Mouse (Mus musculus): ENCODE measurements at regions not wholly inside any gene's neighbourhood (a gene's known extent, or its start where the extent isn't known, plus 50 kb on each side); places are given as distances from the start of the nearest gene placed in this dataset.

DNA sequence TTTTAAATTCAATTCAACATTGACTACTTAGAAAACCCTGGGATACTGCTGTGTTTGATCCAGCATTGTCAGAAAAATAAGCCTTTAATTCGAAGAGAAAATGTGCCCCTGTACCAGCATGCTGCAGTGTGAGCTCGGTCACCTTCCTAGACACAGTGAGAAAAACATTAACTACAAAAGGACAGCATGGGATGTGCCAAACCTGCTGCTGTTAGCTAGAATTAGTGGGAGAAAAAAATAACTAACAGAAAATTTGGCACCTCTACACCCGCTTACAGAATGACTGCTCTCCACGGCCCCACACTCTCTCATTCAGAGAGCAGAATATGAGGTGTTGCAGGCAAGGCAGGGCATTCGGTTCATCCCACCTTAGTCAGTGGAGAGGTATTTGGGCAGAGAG, 531.9 kb upstream of the Hs6st1 start:
- no peak overlapping the region for H3K9ac ChIP-seq
- H3K4me3 ChIP-seq: no peak overlapping the region
- H3K27ac ChIP-seq: no peak overlapping the region
- no peak for ATAC-seq (ENCODE audit: borderline replicate concordance, extremely low read depth, low FRiP score, low TSS enrichment)
- H3K9me3 ChIP-seq: no peaks in the 10 kb centered on the region
- 81% methylated on average over 5 of the region's 5 CpGs for WGBS
- no peaks in the 10 kb centered on the region for H3K27me3 ChIP-seq
- H3K4me1 ChIP-seq: no peaks in the 10 kb centered on the region
- no peaks in the 10 kb centered on the region for H3K36me3 ChIP-seq
- no peak overlapping the region for H3K4me2 ChIP-seq

DNA sequence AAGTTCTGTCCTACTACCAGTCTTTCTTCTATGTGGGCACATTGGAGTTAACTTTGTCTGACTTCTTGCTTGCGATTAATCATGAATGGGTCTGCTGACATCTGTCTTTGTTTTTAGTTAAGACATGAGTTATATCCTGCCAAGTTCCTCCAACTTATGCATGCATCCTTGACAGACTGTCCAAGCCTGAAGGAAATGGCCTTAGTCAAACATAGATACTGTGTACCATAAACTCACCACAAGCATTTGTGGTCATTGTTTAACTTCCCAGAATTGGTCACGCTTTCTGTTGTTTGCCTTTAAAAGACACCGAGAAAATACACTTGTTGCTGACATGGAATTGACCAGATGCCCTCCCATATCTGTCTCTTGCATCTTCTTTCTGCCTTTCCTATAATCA, 519.4 kb upstream of the Hs6st1 start:
- no peaks in the 10 kb centered on the region for H3K27me3 ChIP-seq
- no peak overlapping the region for H3K4me2 ChIP-seq
- H3K36me3 ChIP-seq: no peaks in the 10 kb centered on the region
- no peak for ATAC-seq (ENCODE audit: borderline replicate concordance, extremely low read depth, low FRiP score, low TSS enrichment)
- H3K4me1 ChIP-seq: no peaks in the 10 kb centered on the region
- no peak overlapping the region for H3K27ac ChIP-seq
- no peaks in the 10 kb centered on the region for H3K9me3 ChIP-seq
- no peak overlapping the region for H3K9ac ChIP-seq
- 61% methylated on average over 3 of the region's 3 CpGs for WGBS
- H3K4me3 ChIP-seq: no peak overlapping the region

DNA sequence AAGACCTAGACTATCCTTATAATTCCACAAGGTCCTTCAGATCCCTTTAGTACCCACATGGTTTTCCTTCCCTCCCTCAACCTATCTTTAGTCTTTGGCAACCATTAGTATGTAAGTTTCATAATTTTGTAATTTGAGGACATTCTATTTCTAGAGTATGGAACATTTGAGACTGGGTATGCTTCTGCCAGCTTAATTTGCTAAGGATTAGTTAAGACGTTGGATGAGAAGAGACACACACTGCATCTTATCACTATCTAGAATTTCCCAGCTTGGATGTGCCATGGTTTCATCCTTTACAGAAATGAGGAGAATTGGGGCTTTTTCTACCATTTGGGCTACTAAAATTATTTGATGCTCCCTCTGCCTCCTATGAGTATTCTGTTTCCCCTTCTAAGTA, 516.7 kb upstream of the Hs6st1 start:
- Histone ChIP-seq H3K9me3 (no peaks in the 10 kb centered on the region), H3K4me2 (no peak overlapping the region), H3K27ac (no peak overlapping the region), H3K9ac (no peak overlapping the region), H3K4me3 (no peak overlapping the region), H3K4me1 (no peaks in the 10 kb centered on the region), H3K27me3 (no peaks in the 10 kb centered on the region), H3K36me3 (no peaks in the 10 kb centered on the region)
- 82% methylated on average over 1 of the region's 1 CpGs for WGBS
- ATAC-seq (ENCODE audit: borderline replicate concordance, extremely low read depth, low FRiP score, low TSS enrichment): no peak

DNA sequence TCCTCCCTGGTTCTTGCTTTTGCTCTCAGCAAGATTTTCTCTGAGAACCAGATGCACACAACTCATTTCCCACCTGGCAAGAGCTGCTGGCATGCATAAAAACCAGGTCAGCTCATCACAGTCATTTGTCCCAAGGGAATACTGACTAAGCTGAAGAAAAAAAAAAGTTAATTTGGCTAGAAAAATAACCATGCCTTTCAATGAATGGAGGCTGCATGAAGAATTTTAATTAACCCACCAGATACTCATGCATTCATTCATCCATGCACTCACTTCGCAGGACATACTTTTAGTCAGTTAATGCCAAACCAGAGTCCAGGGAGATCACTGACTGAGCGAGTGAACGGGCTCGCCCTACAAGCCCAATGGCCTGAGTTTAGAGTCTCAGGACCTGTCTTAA, 505.4 kb upstream of the Hs6st1 start:
- Histone ChIP-seq H3K9me3 (no peaks in the 10 kb centered on the region), H3K4me3 (no peak overlapping the region), H3K4me2 (no peak overlapping the region), H3K36me3 (no peaks in the 10 kb centered on the region), H3K4me1 (no peaks in the 10 kb centered on the region), H3K27me3 (no peaks in the 10 kb centered on the region), H3K9ac (no peak overlapping the region), H3K27ac (no peak overlapping the region)
- whole genome bisulfite sequencing: 90% methylated on average over 4 of the region's 4 CpGs
- ATAC-seq (ENCODE audit: borderline replicate concordance, extremely low read depth, low FRiP score, low TSS enrichment): no peak

DNA sequence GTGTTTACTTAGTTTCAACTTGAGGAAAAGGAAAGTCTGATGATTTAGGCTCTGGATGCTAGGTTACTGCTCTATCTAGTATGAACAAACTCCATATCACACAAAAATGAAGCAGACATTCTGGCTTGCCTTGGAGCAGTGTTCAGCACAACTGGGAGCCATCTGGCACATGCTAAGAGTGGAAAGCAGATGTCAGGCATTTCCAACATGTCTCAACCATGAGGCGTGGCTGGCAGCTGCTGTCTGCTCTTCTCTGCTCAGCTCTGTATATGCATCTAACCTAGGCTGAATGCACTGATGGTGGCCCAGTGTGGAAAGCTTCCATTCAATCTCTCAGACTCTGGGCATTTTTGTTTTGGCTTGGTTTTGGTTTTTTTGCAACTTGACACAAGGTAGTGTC, 493.0 kb upstream of the Hs6st1 start:
- H3K27me3 ChIP-seq: no peaks in the 10 kb centered on the region
- WGBS: 52% methylated on average over 1 of the region's 1 CpGs
- no peak for ATAC-seq (ENCODE audit: borderline replicate concordance, extremely low read depth, low FRiP score, low TSS enrichment)

DNA sequence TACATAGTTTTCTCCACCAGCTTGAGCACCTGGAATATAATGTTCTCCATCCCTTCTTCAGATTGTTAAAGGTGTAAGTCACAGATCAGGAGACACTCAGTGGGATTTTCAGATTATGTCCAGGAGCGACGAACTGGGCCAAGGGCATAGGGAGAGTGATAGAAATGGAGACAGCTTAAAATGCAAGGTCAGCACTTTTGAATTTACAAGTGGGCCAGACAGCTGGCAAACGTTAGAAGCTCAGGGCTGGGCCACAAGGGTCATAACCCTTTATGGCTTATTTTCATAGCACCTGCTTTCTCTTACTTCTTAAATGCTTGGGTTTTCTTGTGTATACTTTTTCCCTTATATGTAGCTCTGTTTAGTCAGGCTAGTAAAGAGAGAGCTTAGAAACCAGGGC, 488.8 kb upstream of the Hs6st1 start:
- Histone ChIP-seq H3K4me2 (no peak overlapping the region), H3K27me3 (no peaks in the 10 kb centered on the region), H3K4me3 (no peak overlapping the region), H3K9me3 (no peaks in the 10 kb centered on the region), H3K9ac (no peak overlapping the region), H3K4me1 (no peaks in the 10 kb centered on the region), H3K27ac (no peak overlapping the region), H3K36me3 (no peaks in the 10 kb centered on the region)
- ATAC-seq (ENCODE audit: borderline replicate concordance, extremely low read depth, low FRiP score, low TSS enrichment): no peak
- WGBS: 48% methylated on average over 3 of the region's 3 CpGs

More for the DNA sequence above, 493.0 kb upstream of the Hs6st1 start:
- Histone ChIP-seq H3K36me3 (no peaks in the 10 kb centered on the region), H3K9me3 (no peaks in the 10 kb centered on the region), H3K9ac (no peak overlapping the region), H3K27ac (no peak overlapping the region), H3K4me3 (no peak overlapping the region), H3K4me2 (no peak overlapping the region), H3K4me1 (no peaks in the 10 kb centered on the region)

DNA sequence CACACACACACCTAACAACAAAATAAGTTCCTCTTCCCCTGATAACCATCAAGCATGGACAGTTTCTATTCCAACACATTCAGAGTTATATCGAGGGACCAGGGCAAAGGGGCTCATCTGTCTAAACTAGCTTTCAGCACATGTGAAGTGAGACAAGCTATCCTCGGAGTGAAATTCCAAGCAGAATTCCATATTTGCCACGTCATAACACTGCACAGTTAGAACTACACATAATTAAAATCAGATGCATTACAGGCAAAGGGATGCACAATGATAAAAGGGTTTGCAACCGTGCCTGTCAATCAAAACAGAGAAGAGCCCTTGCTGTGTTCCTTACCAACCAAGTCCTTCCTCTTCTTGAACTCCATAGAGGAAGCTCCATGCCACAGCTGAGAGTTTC, 488.2 kb upstream of the Hs6st1 start:
- 45% methylated on average over 4 of the region's 4 CpGs for WGBS
- ATAC-seq (ENCODE audit: borderline replicate concordance, extremely low read depth, low FRiP score, low TSS enrichment): no peak

DNA sequence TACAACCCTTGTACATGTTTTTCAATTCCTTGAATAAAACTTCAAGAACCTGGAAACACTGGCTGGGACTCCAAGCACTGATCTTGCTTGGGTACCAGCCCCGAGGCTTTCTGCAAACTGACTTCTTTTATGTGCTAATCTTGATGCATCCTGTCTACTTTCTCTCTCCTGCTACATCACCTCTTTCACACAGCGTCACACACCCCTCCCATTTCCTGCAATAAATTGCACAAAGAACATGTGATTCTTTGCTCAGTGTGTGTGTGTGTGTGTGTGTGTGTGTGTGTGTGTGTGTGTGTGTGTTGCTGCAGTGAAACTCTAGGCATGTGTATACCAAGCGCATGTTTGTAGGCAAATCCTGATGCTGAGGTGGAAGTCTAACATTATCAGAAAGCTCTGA, 487.7 kb upstream of the Hs6st1 start:
- no peak overlapping the region for H3K4me3 ChIP-seq
- no peak overlapping the region for H3K9ac ChIP-seq
- no peaks in the 10 kb centered on the region for H3K27me3 ChIP-seq
- no peaks in the 10 kb centered on the region for H3K9me3 ChIP-seq
- no peak overlapping the region for H3K27ac ChIP-seq
- WGBS: 51% methylated on average over 3 of the region's 3 CpGs
- no peak overlapping the region for H3K4me2 ChIP-seq
- H3K4me1 ChIP-seq: no peaks in the 10 kb centered on the region
- no peaks in the 10 kb centered on the region for H3K36me3 ChIP-seq
- no peak for ATAC-seq (ENCODE audit: borderline replicate concordance, extremely low read depth, low FRiP score, low TSS enrichment)

More for the DNA sequence above, 488.2 kb upstream of the Hs6st1 start:
- Histone ChIP-seq H3K36me3 (no peaks in the 10 kb centered on the region), H3K4me3 (no peak overlapping the region), H3K27ac (no peak overlapping the region), H3K27me3 (no peaks in the 10 kb centered on the region), H3K9ac (no peak overlapping the region), H3K4me2 (no peak overlapping the region), H3K9me3 (no peaks in the 10 kb centered on the region), H3K4me1 (no peaks in the 10 kb centered on the region)

DNA sequence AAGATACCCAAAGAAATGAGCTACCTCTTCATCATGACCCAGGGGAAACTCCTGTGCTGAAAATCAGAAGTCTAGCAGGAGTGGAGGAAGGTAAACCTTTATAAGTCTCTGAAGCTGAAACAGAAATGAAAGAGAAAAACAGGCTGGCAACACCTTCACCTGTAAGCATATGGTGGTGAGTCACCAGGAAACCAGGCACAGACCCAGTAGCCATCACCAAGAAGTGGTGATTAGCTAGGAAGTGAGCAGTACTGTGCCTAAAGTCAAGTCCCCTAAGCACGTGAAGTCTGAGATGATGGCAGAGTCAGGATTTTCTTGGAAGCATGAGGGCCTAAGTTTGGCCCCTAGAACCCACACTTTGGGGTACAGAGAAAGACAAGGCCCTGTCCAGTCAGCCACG, 480.3 kb upstream of the Hs6st1 start:
- H3K27me3 ChIP-seq: no peaks in the 10 kb centered on the region
- no peak overlapping the region for H3K9ac ChIP-seq
- no peaks in the 10 kb centered on the region for H3K36me3 ChIP-seq
- no peaks in the 10 kb centered on the region for H3K9me3 ChIP-seq
- H3K4me2 ChIP-seq: no peak overlapping the region
- H3K27ac ChIP-seq: no peak overlapping the region
- H3K4me3 ChIP-seq: no peak overlapping the region
- no peak for ATAC-seq (ENCODE audit: borderline replicate concordance, extremely low read depth, low FRiP score, low TSS enrichment)
- 75% methylated on average over 2 of the region's 2 CpGs for WGBS
- no peaks in the 10 kb centered on the region for H3K4me1 ChIP-seq

DNA sequence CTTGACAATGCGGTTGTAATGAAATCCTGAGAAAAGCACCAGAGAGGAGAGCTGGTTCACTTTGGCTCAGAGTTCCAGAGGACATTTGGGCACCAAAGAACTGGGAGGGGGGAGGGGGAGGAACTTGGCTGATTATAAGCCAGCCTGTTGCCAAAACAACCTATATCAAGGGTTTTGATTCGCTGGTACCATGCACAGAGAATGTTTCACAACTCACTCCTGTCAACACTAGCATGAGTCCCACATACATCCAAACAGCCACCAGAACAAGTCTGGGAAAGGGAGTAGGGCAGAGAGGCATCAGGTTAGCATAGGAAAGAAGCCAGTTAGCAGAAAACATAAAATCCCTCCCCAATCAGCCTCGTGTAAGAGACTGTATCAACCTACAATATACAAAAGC, 479.3 kb upstream of the Hs6st1 start:
- H3K36me3 ChIP-seq: no peaks in the 10 kb centered on the region
- no peak overlapping the region for H3K27ac ChIP-seq
- no peak overlapping the region for H3K4me3 ChIP-seq
- ATAC-seq (ENCODE audit: borderline replicate concordance, extremely low read depth, low FRiP score, low TSS enrichment): no peak
- 77% methylated on average over 3 of the region's 3 CpGs for WGBS
- H3K4me1 ChIP-seq: no peaks in the 10 kb centered on the region
- no peaks in the 10 kb centered on the region for H3K27me3 ChIP-seq
- H3K9me3 ChIP-seq: no peaks in the 10 kb centered on the region
- no peak overlapping the region for H3K4me2 ChIP-seq
- H3K9ac ChIP-seq: no peak overlapping the region

DNA sequence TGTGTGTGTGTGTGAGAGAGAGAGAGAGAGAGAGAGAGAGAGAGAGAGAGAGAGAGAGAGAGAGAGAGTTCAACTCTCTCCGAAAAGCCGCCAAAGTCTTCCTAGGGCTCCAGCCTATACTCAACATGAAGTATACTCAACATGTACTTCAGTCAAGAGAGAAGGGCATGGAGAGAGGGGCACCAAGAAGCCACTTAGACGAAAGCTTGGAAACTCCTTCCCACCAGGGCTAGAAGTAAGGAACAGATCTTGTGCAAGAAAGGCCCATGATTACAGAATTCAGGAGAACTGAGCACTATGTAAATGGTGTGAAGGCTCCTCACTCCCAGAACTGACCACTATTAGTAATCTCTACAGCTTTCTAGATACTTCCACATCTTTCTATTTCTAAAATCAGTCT, 467.4 kb upstream of the Hs6st1 start:
- Histone ChIP-seq H3K36me3 (no peaks in the 10 kb centered on the region), H3K4me3 (no peak overlapping the region), H3K27me3 (no peaks in the 10 kb centered on the region), H3K4me1 (no peaks in the 10 kb centered on the region), H3K9ac (no peak overlapping the region), H3K4me2 (no peak overlapping the region), H3K9me3 (no peaks in the 10 kb centered on the region), H3K27ac (no peak overlapping the region)
- ATAC-seq (ENCODE audit: borderline replicate concordance, extremely low read depth, low FRiP score, low TSS enrichment): no peak
- 76% methylated on average over 3 of the region's 3 CpGs for WGBS

DNA sequence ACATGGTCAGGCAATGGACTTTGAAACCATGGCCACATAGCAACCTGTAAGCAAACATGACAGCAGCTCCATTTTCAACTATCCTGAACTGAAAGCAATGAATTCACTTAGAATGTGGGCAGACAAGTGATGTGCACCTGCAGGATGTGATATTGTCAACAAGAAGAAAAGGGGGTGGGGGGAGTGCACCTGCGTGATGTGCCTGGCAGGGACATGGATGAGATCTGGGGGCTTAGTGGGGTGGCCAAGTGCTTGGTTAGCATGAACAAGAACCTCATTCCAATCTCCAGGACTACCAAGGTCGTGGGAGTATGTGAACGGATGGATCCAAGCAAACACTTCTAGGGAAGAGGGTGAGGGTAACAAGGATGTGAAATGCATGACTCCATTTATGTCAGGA, 453.1 kb upstream of the Hs6st1 start:
- Histone ChIP-seq H3K36me3 (no peaks in the 10 kb centered on the region), H3K27ac (no peak overlapping the region), H3K4me1 (no peaks in the 10 kb centered on the region), H3K4me2 (no peak overlapping the region), H3K27me3 (no peaks in the 10 kb centered on the region), H3K9ac (no peak overlapping the region), H3K4me3 (no peak overlapping the region), H3K9me3 (no peaks in the 10 kb centered on the region)
- no peak for ATAC-seq (ENCODE audit: borderline replicate concordance, extremely low read depth, low FRiP score, low TSS enrichment)
- whole genome bisulfite sequencing: 55% methylated on average over 3 of the region's 3 CpGs

DNA sequence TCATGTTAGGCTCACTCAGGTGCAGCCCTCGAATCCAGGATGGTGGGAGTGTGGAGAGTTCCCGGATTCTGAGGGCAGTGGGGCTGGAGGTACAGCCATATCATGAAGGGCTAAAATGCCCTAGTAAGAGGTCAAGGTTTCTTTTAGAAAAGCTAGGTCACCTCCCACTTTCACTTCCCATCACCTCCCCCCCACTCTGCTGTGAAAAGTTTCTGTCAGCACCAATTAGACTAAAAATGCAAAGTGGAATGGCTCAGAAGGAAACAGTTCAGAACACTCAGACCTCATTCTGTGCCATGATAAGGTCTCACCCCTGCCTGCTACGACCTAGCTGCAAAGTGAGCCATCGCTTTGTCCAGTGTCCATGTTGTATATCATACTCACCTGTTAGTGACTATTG, 448.7 kb upstream of the Hs6st1 start:
- no peaks in the 10 kb centered on the region for H3K36me3 ChIP-seq
- 73% methylated on average over 4 of the region's 4 CpGs for WGBS
- no peak overlapping the region for H3K9ac ChIP-seq
- no peaks in the 10 kb centered on the region for H3K27me3 ChIP-seq
- no peaks in the 10 kb centered on the region for H3K9me3 ChIP-seq
- no peak for ATAC-seq (ENCODE audit: borderline replicate concordance, extremely low read depth, low FRiP score, low TSS enrichment)
- H3K4me2 ChIP-seq: no peak overlapping the region
- H3K27ac ChIP-seq: no peak overlapping the region
- no peaks in the 10 kb centered on the region for H3K4me1 ChIP-seq
- no peak overlapping the region for H3K4me3 ChIP-seq

All from lung, embryonic 15.5 days (tissue).